Mouse (Mus musculus): ENCODE results near the gene Espnl.

GRCm38 (mm10) chr1:91351249-91351648 is 29.4 kb downstream of the Espnl start:
- TF ChIP-seq CTCF (IDR thresholded peaks at IDR 0.05; ENCODE audit: low read depth) (no peak), EP300 (IDR thresholded peaks at IDR 0.05; ENCODE audit: low read depth) (no peak)
